Mouse (Mus musculus) mouse trophoblast stem cell (cell line): ENCODE measurements around the gene Ap1m1.

ENCODE experiments used
- in situ Hi-C, 2 experiments: fragments of 300-500 bp; cut with MseI, MboI; formaldehyde crosslinking; loops; 2 replicates in 1 of 2; 3 replicates in 1 of 2; pipeline ENCODE4 v1.15.1; 2025

Gene Ap1m1

DNA sequence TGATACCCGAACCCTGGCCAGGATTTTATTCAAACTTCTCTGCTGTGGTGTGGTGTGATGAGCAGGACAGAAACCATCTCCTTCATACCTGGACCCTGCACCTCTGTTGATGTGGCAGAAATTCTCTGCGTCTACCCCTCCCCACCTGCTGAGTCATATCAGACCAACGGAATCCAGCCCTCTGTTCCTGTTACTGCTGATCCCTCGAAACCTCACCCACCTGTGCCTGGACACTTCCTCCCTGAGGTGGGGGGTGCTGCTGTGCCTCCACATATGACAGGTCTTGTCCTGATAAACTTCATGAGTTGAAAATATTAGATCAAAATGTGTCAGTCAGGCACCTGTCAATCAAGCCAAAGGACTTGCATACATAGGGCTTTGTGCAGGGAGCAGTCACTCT is 45.5 kb downstream of the Ap1m1 start:
- in situ Hi-C loops = no loop called here

DNA sequence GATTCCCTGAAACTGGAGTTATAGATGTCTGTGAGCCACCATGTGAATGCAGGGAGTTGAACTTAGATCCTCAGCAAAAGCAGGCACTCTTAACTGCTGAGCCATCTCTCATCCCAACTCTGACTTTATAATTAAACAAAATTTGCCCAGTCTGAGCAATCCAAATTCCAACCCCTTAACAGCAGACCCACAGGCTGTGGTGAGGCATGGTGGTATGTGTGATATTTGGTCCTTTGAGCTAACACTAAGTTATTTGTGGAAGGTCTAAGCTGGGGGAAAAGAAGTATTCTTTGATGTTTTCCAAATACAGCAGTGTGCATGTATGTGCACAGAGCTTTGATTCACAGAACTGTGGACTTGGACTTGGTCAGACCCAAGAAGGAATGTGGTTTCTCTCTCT is 49.2 kb downstream of the Ap1m1 start:
- in situ Hi-C loops = no loop called here

- in situ Hi-C loops = no loop called here
Measured at GRCm38 (mm10) chr8:72291104-72291503, 51.3 kb downstream of the Ap1m1 start.

- in situ Hi-C loops = no loop called here
Measured at GRCm38 (mm10) chr8:72293309-72293708, 53.5 kb downstream of the Ap1m1 start.

GRCm38 (mm10) chr8:72295125-72295524 is 55.3 kb downstream of the Ap1m1 start:
- in situ Hi-C loops = no loop called here

GRCm38 (mm10) chr8:72295679-72296078 is 55.9 kb downstream of the Ap1m1 start:
- in situ Hi-C loops = no loop called here

DNA sequence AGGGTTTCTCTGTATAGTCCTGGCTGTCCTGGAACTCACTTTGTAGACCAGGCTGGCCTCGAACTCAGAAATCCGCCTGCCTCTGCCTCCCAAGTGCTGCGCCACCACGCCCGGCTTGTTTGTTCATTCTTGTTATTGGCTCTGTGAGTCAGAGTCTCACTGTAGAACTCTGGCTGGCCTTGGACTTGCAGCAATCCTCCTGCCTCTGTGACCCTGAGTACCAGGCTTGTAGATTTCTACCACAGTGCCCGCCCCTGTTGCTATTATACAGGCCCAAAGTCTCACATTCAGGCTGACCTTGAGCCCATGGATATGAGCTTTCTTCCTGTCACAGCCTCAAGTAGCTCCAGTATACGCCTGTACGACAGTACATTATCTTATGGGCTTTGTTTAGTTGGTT is 56.7 kb downstream of the Ap1m1 start:
- in situ Hi-C loops = no loop called here

DNA sequence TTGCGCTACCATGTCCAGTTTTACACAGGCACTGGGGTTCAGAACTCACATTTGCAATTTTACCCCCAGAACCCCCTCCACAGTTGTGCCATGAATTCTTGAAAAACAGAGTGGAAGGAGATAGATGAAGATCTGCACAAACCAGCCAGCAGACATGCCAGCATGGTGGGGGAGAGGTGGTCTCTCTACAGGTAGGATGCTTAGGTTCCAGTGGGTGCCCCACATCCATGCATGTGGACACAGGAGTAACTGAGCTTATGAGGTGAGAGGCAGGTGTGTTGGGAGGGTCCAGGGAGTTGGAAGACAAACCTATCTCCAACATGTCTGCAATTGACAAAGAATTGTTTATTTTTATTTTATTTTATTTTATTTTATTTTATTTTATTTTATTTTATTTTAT is 59.1 kb downstream of the Ap1m1 start:
- in situ Hi-C loops = no loop called here

GRCm38 (mm10) chr8:72300654-72301400 is 61.0 kb downstream of the Ap1m1 start:
- in situ Hi-C loops = no loop called here

DNA sequence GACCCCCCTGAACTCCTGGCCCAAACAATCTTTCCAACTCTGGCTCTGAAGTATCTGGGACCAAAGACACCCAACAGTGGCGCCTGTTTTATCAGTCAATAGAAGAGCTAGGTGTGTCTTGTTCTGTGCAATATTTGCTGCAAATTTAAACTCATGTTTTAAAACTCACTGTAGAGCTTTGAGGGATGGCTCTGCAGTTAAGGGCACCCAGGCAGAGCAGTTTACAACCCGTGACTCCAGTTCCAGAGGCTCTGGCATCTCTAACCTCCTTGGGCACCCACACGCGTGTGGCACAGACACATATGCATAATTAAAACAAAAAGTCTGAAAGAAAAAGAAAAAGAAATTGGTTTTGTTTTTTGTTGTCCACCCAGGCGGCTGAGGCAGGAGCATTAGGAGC is 61.7 kb downstream of the Ap1m1 start:
- in situ Hi-C loops = no loop called here

DNA sequence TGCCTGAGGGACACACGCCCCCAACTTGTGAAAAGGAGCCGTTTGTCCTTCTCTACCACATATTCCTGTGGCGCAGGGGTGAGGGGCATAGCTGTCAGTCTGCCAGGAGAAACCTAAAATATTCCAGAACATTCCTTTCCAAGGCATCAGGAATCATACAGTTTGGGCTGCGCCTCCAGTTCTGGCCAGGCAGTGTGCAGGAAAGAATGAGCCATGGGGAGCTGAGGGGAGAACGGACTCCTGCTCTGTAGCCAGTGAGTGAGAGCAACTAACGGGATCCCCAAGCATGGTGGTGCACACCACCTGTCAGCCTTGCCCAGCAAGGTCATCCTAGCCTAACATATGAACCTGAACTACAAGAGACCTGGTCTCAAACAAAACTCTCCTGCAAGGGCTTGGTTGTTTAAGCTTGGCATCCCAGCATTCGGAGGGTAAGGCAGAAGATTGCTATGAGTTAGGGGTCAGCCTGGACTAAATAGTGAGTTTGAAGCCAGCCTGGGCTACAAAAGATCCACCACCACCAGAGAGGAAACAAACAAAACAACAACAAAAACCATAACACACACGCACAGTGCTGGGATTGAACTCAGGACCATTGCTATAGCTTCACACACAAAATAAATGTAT is 63.3 kb downstream of the Ap1m1 start:
- in situ Hi-C loops = no loop called here

DNA sequence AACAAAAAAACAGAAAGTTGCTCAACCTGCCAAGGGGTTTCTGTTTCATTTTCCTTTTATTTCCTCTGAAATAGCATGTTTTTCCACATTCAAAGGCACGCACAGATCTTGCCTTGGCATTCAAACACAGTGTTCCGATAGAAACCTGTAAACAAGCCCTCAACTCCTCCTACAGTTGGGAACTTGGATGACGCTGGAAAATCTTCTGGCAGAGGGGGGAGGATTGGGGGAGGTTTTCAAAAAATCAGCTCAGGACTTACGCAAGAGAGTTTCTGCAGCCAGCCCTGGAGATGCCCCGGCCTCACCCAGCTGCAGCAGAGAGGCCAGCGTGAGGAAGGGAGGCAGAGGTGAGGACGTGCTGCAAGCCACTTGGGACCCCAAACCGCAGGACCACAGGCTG is 63.8 kb downstream of the Ap1m1 start:
- in situ Hi-C loops = no loop called here

- in situ Hi-C loops = no loop called here
Measured at GRCm38 (mm10) chr8:72305210-72305905, 65.5 kb downstream of the Ap1m1 start, which contains the start of gene Gm10282. Gene Gm10282 (minus strand): TSS chr8:72305260.

DNA sequence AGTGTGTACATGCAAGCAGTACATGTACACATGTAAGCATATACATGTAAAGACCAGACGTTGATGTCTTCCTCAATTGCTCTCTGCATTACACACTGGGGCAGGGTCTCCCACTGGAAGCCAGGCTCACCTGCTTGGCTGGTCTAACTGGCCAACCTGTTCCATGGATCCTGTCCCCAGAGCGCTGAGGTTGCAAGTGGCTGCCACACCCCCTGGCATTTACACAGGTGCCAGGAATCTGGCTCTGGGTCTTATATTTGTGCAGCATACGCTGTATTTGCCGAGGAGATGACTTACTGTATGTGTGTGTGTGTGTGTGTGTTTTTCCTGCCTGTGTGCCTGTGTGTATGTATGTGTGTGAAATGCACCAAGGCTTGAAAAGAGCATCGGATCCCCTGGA is 67.1 kb downstream of the Ap1m1 start:
- in situ Hi-C loops = no loop called here
